Mouse (Mus musculus) liver, embryonic 14.5 days (tissue): Measurements from ENCODE around the gene Gli2. TPM values are rescaled to one million over a fixed set of nuclear protein-coding genes. Genes with fewer than 3 reads are reported as not detected.

Experiments used
- ATAC-seq: fragments of 200-750 bp; cut with Nextera tagmentation; 2 replicates; pipeline ENCODE4 v1.8.0; 2017; ENCODE audit warnings: moderate number of reproducible peaks, mild to moderate bottlenecking, moderate library complexity; ENCODE audit not compliant: insufficient read depth
- DNase-seq, 3 experiments: peaks; one replicate each; pipeline ENCODE4 v3.0.0-alpha.2; 2012 to 2013; ENCODE audit warnings: low read depth in 3 of 3, low spot score in 3 of 3
- H3K27ac ChIP-seq: fragments of 300-500 bp; sonication (generic); 2 replicates; pipeline ENCODE4 v1.5.1; 2014; ENCODE audit warnings: moderate library complexity, mild to moderate bottlenecking, control low read depth, inconsistent platforms
- H3K27me3 ChIP-seq: fragments of 300-500 bp; sonication (generic); 2 replicates; pipeline ENCODE4 v1.6.1; 2014; ENCODE audit warnings: mild to moderate bottlenecking, low read length, moderate library complexity; ENCODE audit not compliant: control insufficient read depth, insufficient read depth
- H3K36me3 ChIP-seq: fragments of 300-500 bp; sonication (generic); replicated peaks from 2 replicates; pipeline ENCODE4 v1.6.1; 2014; ENCODE audit warnings: low read depth; ENCODE audit not compliant: control insufficient read depth, insufficient read depth
- H3K4me1 ChIP-seq, 2 experiments: fragments of 200-500 bp in 1 of 2; fragments of 300-500 bp in 1 of 2; sonication (generic) in 1 of 2; replicated peaks; 2 replicates each; pipeline ENCODE4 v1.6.1; 2012 to 2014; ENCODE audit warnings: antibody characterized with exemption in 1 of 2, inconsistent platforms in 1 of 2, low read length in 1 of 2; ENCODE audit not compliant: control insufficient read depth in 2 of 2, insufficient read depth in 2 of 2
- H3K4me2 ChIP-seq: fragments of 300-500 bp; sonication (generic); 2 replicates; pipeline ENCODE4 v1.6.1; 2014; ENCODE audit warnings: low read depth, mild to moderate bottlenecking, control low read depth, moderate library complexity
- H3K4me3 ChIP-seq, 2 experiments: fragments of 200-500 bp in 1 of 2; fragments of 300-500 bp in 1 of 2; sonication (generic) in 1 of 2; 2 replicates each; pipeline ENCODE4 v1.5.1; 2012 to 2014; ENCODE audit warnings: low read depth in 2 of 2, low read length in 2 of 2, mild to moderate bottlenecking in 2 of 2, control low read depth in 1 of 2, inconsistent platforms in 1 of 2, moderate library complexity in 1 of 2; ENCODE audit not compliant: insufficient read depth in 1 of 2
- H3K9ac ChIP-seq: fragments of 300-500 bp; sonication (generic); replicated peaks from 2 replicates; pipeline ENCODE4 v1.6.1; 2014; ENCODE audit warnings: mild to moderate bottlenecking, control low read depth, moderate library complexity
- H3K9me3 ChIP-seq: fragments of 300-500 bp; sonication (generic); 2 replicates; pipeline ENCODE4 v1.6.1; 2016; ENCODE audit warnings: low read length, mixed read lengths; ENCODE audit not compliant: control insufficient read depth
- CTCF ChIP-seq: IDR thresholded peaks from 2 replicates; pipeline ENCODE4 v1.5.1; 2016; ENCODE audit warnings: antibody characterized with exemption, low read depth, control low read depth
- EP300 ChIP-seq: IDR thresholded peaks from 2 replicates; pipeline ENCODE4 v1.6.1; 2016; ENCODE audit warnings: antibody characterized with exemption, low read depth
- WGBS: fragments of 180-500 bp; shearing (Covaris S2); extraction: QIAGEN DNeasy Blood & Tissue Kit; methylation state at CpG from one replicate; pipeline ENCODE4 v1.1.7; 2014; ENCODE audit not compliant: insufficient replicate concordance; 5-methylcytosine and 5-hydroxymethylcytosine counted together
- microRNA-seq: library from miRNA; unstranded; fragments of <30 nt; microRNA quantifications from one replicate; pipeline ENCODE4, GENCODE M21; 2016
- polyA plus RNA-seq, 2 experiments: library from polyadenylated mRNA; depleted of rRNA in 1 of 2; stranded (reverse) in 1 of 2; unstranded in 1 of 2; fragments of >200 nt; fragmentation: Nextera tagmentation in 1 of 2; extraction: Ambion mirVana in 1 of 2; gene quantifications; 2 replicates each; pipeline versions ENCODE4 v1.2.1 to v1.2.3; 2012 to 2014

Gli2 gene
- polyA plus RNA-seq, 2 experiments, result 0.04 to 0.26 TPM

- Histone ChIP-seq H3K9ac (no peak overlapping the region), H3K27me3 (no peaks in the 10 kb centered on the region), H3K4me3 (no peak overlapping the region), H3K9me3 (no peaks in the 10 kb centered on the region), H3K4me2 (no peak overlapping the region), H3K27ac (no peak overlapping the region), H3K36me3 (no peaks in the 10 kb centered on the region), H3K4me1 (no peaks in the 10 kb centered on the region)
- no peak for ATAC-seq
- WGBS, result 12% methylated on average over 3 of the region's 3 CpGs
- no peak for DNase-seq
- TF ChIP-seq CTCF (no peak), EP300 (no peak)
Observed at GRCm38 (mm10) chr1:118787486-118787885, 265.9 kb downstream of the Gli2 start.

Small RNAs within 50 kb of the gene (microRNA-seq; reads per million reads assigned to microRNA genes)
- gene Mir6346, result not detected
